ENCODE assay signal across 12 mouse cellular contexts in the genomic region with DNA sequence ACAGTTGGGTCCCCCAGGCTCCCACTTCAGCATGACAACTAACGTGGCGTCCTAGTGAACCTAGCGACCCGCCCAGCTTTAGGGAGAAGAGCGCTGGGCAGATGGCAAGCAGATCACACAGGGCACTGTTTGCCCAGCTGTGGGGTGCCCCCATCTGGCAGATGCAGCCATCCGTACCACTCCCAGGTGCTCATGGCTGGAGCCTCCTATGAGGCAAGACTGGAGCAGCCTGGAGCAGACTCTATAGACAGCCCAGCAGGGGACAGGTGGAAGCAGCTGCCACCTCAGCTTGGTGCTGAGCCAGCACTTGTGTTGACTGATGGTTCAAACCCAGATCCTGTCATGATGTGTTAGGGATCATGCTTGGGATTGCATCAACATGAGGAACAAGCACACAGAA. TPM values are rescaled to one million over a fixed set of nuclear protein-coding genes. Genes with fewer than 3 reads are reported as not detected.
A peak's percentile ranks its signal among the peaks of the same experiment; 100 is the strongest.
DNase-seq lines count a peak whose midpoint lies in the region; ATAC-seq lines count a peak whose summit lies in the region.
"Had no signal": no experiment of that assay in that cellular context is flagged by ENCODE, and none has a peak within 500 bp of the region (broad histone marks: within the 10 kb centered on the region; RNA-seq: fewer than 3 reads in every experiment).

No protein-coding gene starts in this region.

- ATAC-seq in hindbrain, embryonic 11.5 days (ENCODE audit: low FRiP score): peak; percentile 35; the same call in 1 of the 2 replicates
- ATAC-seq in hindbrain, embryonic 13.5 days (ENCODE audit: low FRiP score): peak; percentile 70
- peak; percentile 76; the same call in 1 of the 2 replicates for ATAC-seq in neural tube, embryonic 14.5 days (ENCODE audit: low read depth)
- ATAC-seq: liver, embryonic 12.5 days had no signal

- DNase-seq in hindbrain, embryonic 11.5 days (ENCODE audit: low spot score): no peak
- DNase-seq in hindbrain, embryonic 10.5 days (ENCODE audit: low spot score): no peak
- peak; percentile 34 for DNase-seq in lung, postnatal 10 days
- DNase-seq in lung, postnatal 36 days: no peak
- no peak for DNase-seq in gastrocnemius, postnatal 36 days
- DNase-seq in thymus, adult 18-20 months: no peak
- DNase-seq: cerebellum, adult 9-10 months had no signal

- no peak overlapping the region for H3K4me2 ChIP-seq in hindbrain, embryonic 11.5 days (replicated peaks; ENCODE audit: low read depth, low read length)
- no peak overlapping the region for H3K4me2 ChIP-seq in hindbrain, embryonic 13.5 days
- no peak overlapping the region for H3K4me2 ChIP-seq in neural tube, embryonic 14.5 days (ENCODE audit: low read depth, low read length)
- H3K4me2 ChIP-seq: embryonic facial prominence, embryonic 12.5 days; liver, embryonic 12.5 days had no signal

- H3K4me3 ChIP-seq in hindbrain, embryonic 11.5 days (ENCODE audit: low read depth, low read length): no peak overlapping the region
- H3K4me3 ChIP-seq in hindbrain, embryonic 10.5 days: no peak overlapping the region
- H3K4me3 ChIP-seq in hindbrain, embryonic 13.5 days: no peak overlapping the region
- no peak overlapping the region for H3K4me3 ChIP-seq in neural tube, embryonic 14.5 days (ENCODE audit: low read depth, low read length)
- H3K4me3 ChIP-seq: embryonic facial prominence, embryonic 12.5 days; liver, embryonic 12.5 days had no signal

- 73% methylated on average over 6 of the region's 6 CpGs for WGBS in hindbrain, embryonic 11.5 days
- WGBS in hindbrain, embryonic 10.5 days: 76% methylated on average over 6 of the region's 6 CpGs
- 61% methylated on average over 6 of the region's 6 CpGs for WGBS in hindbrain, embryonic 13.5 days
- 61% methylated on average over 6 of the region's 6 CpGs for WGBS in neural tube, embryonic 14.5 days

- H3K27ac ChIP-seq in hindbrain, embryonic 11.5 days (ENCODE audit: low read depth, low read length): no peak overlapping the region
- no peak overlapping the region for H3K27ac ChIP-seq in hindbrain, embryonic 10.5 days
- peak overlapping the region; percentile 52 for H3K27ac ChIP-seq in hindbrain, embryonic 13.5 days
- H3K27ac ChIP-seq in neural tube, embryonic 14.5 days (ENCODE audit: low read depth, low read length): no peak overlapping the region
- H3K27ac ChIP-seq: embryonic facial prominence, embryonic 12.5 days; liver, embryonic 12.5 days; macrophage had no signal

- intact Hi-C loops in gastrocnemius, postnatal 36 days (cut with DNase I): no loop called here

- H3K9me3 ChIP-seq in hindbrain, embryonic 11.5 days (ENCODE audit: control insufficient read depth, low read length): no peaks in the 10 kb centered on the region
- H3K9me3 ChIP-seq in hindbrain, embryonic 10.5 days: no peaks in the 10 kb centered on the region
- H3K9me3 ChIP-seq in hindbrain, embryonic 13.5 days: no peaks in the 10 kb centered on the region
- no peaks in the 10 kb centered on the region for H3K9me3 ChIP-seq in neural tube, embryonic 14.5 days (ENCODE audit: control insufficient read depth, low read length)
- H3K9me3 ChIP-seq: embryonic facial prominence, embryonic 12.5 days; liver, embryonic 12.5 days had no signal

- no peaks in the 10 kb centered on the region for H3K36me3 ChIP-seq in hindbrain, embryonic 11.5 days (ENCODE audit: control insufficient read depth, insufficient read depth, low read length)
- H3K36me3 ChIP-seq in hindbrain, embryonic 10.5 days: peaks cover 76% of the 10 kb centered on the region
- H3K36me3 ChIP-seq in hindbrain, embryonic 13.5 days: peaks cover 91% of the 10 kb centered on the region
- H3K36me3 ChIP-seq in neural tube, embryonic 14.5 days (ENCODE audit: control insufficient read depth, insufficient read depth, low read length): peaks cover 19% of the 10 kb centered on the region
- H3K36me3 ChIP-seq: embryonic facial prominence, embryonic 12.5 days; liver, embryonic 12.5 days had no signal

- no peaks in the 10 kb centered on the region for H3K27me3 ChIP-seq in hindbrain, embryonic 11.5 days (ENCODE audit: control insufficient read depth, insufficient read depth, low read length)
- no peaks in the 10 kb centered on the region for H3K27me3 ChIP-seq in hindbrain, embryonic 10.5 days (ENCODE audit: insufficient read depth, poor library complexity, severe bottlenecking)
- no peaks in the 10 kb centered on the region for H3K27me3 ChIP-seq in hindbrain, embryonic 13.5 days
- H3K27me3 ChIP-seq in neural tube, embryonic 14.5 days (ENCODE audit: control insufficient read depth, insufficient read depth, low read length): no peaks in the 10 kb centered on the region
- H3K27me3 ChIP-seq: embryonic facial prominence, embryonic 12.5 days had no signal

- H3K4me1 ChIP-seq in hindbrain, embryonic 11.5 days (replicated peaks; ENCODE audit: control insufficient read depth, insufficient read depth, low read length): no peaks in the 10 kb centered on the region
- H3K4me1 ChIP-seq in hindbrain, embryonic 10.5 days (replicated peaks): peaks cover 15% of the 10 kb centered on the region
- peaks cover 18% of the 10 kb centered on the region; the same call in 1 of the 2 replicates for H3K4me1 ChIP-seq in hindbrain, embryonic 13.5 days (replicated peaks)
- H3K4me1 ChIP-seq in neural tube, embryonic 14.5 days (ENCODE audit: control insufficient read depth, insufficient read depth, low read length): no peaks in the 10 kb centered on the region
- H3K4me1 ChIP-seq: embryonic facial prominence, embryonic 12.5 days; liver, embryonic 12.5 days had no signal

- H3K9ac ChIP-seq in hindbrain, embryonic 11.5 days (ENCODE audit: low read depth, low read length): no peak overlapping the region
- H3K9ac ChIP-seq in hindbrain, embryonic 13.5 days: no peak overlapping the region
- no peak overlapping the region for H3K9ac ChIP-seq in neural tube, embryonic 14.5 days (replicated peaks; ENCODE audit: low read depth, low read length)
- H3K9ac ChIP-seq: embryonic facial prominence, embryonic 12.5 days; liver, embryonic 12.5 days had no signal

RNA-seq across cellular contexts. Expression of a gene that starts 33.9 kb away (rescaled TPM):
- polyA plus RNA-seq in hindbrain, embryonic 11.5 days (2014; fragmentation: Nextera tagmentation; extraction: Ambion mirVana): 55.0 and 59.4 TPM in 2 replicates
- polyA plus RNA-seq in hindbrain, embryonic 10.5 days (2016; fragmentation: Nextera tagmentation; extraction: Ambion mirVana): 62.0 and 69.7 TPM in 2 replicates
- 48.9 and 51.0 TPM in 2 replicates for polyA plus RNA-seq in hindbrain, embryonic 13.5 days (2015; fragmentation: Nextera tagmentation; extraction: Ambion mirVana)
- 57.3 and 60.6 TPM in 2 replicates for polyA plus RNA-seq in neural tube, embryonic 14.5 days (2014; fragmentation: Nextera tagmentation; extraction: Ambion mirVana)
- 10 to 100 TPM; 16.3 to 18.0 TPM for total RNA-seq in gastrocnemius, postnatal 36 days (2021)

RNA-seq across cellular contexts. Expression of a gene that starts 56.5 kb away (rescaled TPM):
- 24.1 and 24.2 TPM in 2 replicates for polyA plus RNA-seq in hindbrain, embryonic 11.5 days (2014; fragmentation: Nextera tagmentation; extraction: Ambion mirVana)
- polyA plus RNA-seq in hindbrain, embryonic 10.5 days (2016; fragmentation: Nextera tagmentation; extraction: Ambion mirVana): 17.0 and 29.0 TPM in 2 replicates
- polyA plus RNA-seq in hindbrain, embryonic 13.5 days (2015; fragmentation: Nextera tagmentation; extraction: Ambion mirVana): 80.2 and 83.1 TPM in 2 replicates
- polyA plus RNA-seq in neural tube, embryonic 14.5 days (2014; fragmentation: Nextera tagmentation; extraction: Ambion mirVana): 92.1 and 95.2 TPM in 2 replicates
- under 1 TPM; 0.66 to 0.81 TPM for total RNA-seq in gastrocnemius, postnatal 36 days (2021)
